Mouse (Mus musculus) limb, embryonic 15.5 days (tissue): Measurements from ENCODE around the gene Mrps21. TPM values are rescaled to one million over a fixed set of nuclear protein-coding genes. Genes with fewer than 3 reads are reported as not detected.

Experiments
- ATAC-seq: fragments of 200-750 bp; cut with Nextera tagmentation; 2 replicates; pipeline ENCODE4 v1.8.0; 2017; ENCODE audit warnings: low read depth, moderate TSS enrichment; ENCODE audit not compliant: insufficient number of reproducible peaks, low FRiP score, low TSS enrichment
- H3K27ac ChIP-seq: fragments of 300-500 bp; sonication (generic); 2 replicates; pipeline ENCODE4 v1.5.1; 2015; ENCODE audit warnings: moderate library complexity, mild to moderate bottlenecking, inconsistent platforms
- H3K27me3 ChIP-seq: fragments of 300-500 bp; sonication (generic); 2 replicates; pipeline ENCODE4 v1.6.1; 2015; ENCODE audit warnings: inconsistent platforms
- H3K36me3 ChIP-seq: fragments of 300-500 bp; sonication (generic); 2 replicates; pipeline ENCODE4 v1.6.1; 2015; ENCODE audit warnings: inconsistent platforms
- H3K4me1 ChIP-seq: fragments of 300-500 bp; sonication (generic); 2 replicates; pipeline ENCODE4 v1.6.1; 2015; ENCODE audit warnings: inconsistent platforms
- H3K4me2 ChIP-seq: fragments of 300-500 bp; sonication (generic); 2 replicates; pipeline ENCODE4 v1.6.1; 2015; ENCODE audit warnings: mild to moderate bottlenecking, inconsistent platforms
- H3K4me3 ChIP-seq: fragments of 300-500 bp; sonication (generic); 2 replicates; pipeline ENCODE4 v1.5.1; 2015; ENCODE audit warnings: mild to moderate bottlenecking, inconsistent platforms
- H3K9ac ChIP-seq: fragments of 300-500 bp; sonication (generic); 2 replicates; pipeline ENCODE4 v1.6.1; 2015; ENCODE audit warnings: inconsistent platforms
- H3K9me3 ChIP-seq: fragments of 300-500 bp; sonication (generic); 2 replicates; pipeline ENCODE4 v1.6.1; 2016; ENCODE audit warnings: inconsistent platforms
- WGBS: fragments of 180-500 bp; shearing (Covaris S2); methylation state at CpG from one replicate; pipeline ENCODE4 v1.1.7; 2015; 5-methylcytosine and 5-hydroxymethylcytosine counted together
- polyA plus RNA-seq: library from polyadenylated mRNA; unstranded; fragments of >200 nt; fragmentation: Nextera tagmentation; extraction: Ambion mirVana; gene quantifications from 2 replicates; pipeline ENCODE4 v1.2.1, GENCODE M21; 2015

Gene Mrps21
- polyA plus RNA-seq, 1 experiment from 2014 or later: 300 TPM

DNA sequence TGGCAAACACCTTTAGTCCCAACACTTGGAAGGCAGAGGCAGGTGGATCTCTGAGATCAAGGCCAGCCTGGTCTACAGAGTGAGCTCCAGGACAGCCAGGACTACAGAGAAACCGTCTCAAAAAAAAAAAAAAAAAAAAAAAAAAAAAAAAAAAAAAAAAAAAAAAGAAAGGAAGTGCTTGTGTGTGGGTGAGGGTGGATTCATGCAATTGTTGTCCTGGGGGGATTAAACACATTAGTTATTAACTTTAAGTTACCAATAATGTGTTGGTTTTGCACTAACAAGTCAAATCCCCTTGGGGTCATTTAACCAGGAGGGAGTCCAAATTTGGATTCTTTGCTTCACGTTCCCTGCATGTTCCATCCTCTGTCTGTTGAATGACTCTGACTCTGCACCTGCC is 45.0 kb downstream of the Mrps21 start:
- no peak overlapping the region for H3K27ac ChIP-seq
- no peak overlapping the region for H3K4me2 ChIP-seq
- no peak overlapping the region for H3K4me3 ChIP-seq
- H3K4me1 ChIP-seq: no peaks in the 10 kb centered on the region
- no peaks in the 10 kb centered on the region for H3K27me3 ChIP-seq
- ATAC-seq: no peak
- 58% methylated on average over 2 of the region's 2 CpGs for WGBS
- H3K36me3 ChIP-seq: peaks cover 34% of the 10 kb centered on the region
- no peaks in the 10 kb centered on the region for H3K9me3 ChIP-seq
- no peak overlapping the region for H3K9ac ChIP-seq

DNA sequence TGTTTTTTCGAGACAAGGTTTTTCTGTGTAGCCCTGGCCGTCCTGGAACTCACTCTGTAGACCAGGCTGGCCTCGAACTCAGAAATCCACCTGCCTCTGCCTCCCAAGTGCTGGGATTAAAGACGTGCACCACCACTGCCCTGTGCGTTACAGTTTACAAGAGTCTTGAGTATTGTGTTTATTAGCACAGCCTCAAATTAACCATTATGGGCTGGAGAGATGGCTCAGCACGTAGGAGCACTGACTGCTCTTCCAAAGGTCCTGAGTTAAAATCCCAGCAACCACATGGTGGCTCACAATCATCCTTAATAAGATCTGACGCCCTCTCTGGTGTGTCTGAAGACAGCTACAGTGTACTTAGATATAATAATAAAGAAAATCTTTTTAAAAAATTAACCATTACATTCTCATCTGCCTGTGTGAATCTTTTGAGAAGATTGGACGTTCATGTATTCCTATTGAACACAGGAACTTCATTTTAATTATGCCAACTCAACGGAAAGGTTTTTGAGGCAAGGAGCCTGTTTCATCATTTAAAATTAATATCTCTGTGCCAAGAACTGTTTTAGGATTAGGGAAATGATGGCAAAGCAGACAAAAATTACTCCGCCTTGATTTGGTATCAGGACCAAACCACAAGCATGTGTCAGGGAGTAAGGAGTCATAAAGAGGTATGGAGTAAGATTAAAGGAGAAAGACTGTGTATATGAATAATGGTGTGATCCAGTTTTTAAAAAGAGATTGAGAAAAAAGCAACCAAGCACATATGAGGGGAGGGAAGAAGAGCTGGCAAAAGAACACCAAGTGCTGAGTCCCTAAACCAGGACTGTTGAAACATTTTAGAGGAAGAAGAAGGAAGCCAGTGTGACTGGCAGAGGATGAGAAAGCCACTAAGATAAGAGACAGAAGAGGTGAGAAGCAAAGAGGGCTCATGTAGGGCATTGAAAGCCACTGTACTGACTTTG is 51.0 kb downstream of the Mrps21 start:
- 31% methylated on average over 10 of the region's 10 CpGs for WGBS
- H3K4me2 ChIP-seq: peak overlapping the region; percentile 49
- peak overlapping the region; percentile 58; the same call in 1 of the 2 replicates for H3K9ac ChIP-seq
- no peak for ATAC-seq
- H3K27ac ChIP-seq: peak overlapping the region; percentile 100
- no peaks in the 10 kb centered on the region for H3K9me3 ChIP-seq
- peaks cover 9% of the 10 kb centered on the region for H3K4me1 ChIP-seq
- peak overlapping the region; percentile 73 for H3K4me3 ChIP-seq
- no peaks in the 10 kb centered on the region for H3K27me3 ChIP-seq
- H3K36me3 ChIP-seq: no peaks in the 10 kb centered on the region

DNA sequence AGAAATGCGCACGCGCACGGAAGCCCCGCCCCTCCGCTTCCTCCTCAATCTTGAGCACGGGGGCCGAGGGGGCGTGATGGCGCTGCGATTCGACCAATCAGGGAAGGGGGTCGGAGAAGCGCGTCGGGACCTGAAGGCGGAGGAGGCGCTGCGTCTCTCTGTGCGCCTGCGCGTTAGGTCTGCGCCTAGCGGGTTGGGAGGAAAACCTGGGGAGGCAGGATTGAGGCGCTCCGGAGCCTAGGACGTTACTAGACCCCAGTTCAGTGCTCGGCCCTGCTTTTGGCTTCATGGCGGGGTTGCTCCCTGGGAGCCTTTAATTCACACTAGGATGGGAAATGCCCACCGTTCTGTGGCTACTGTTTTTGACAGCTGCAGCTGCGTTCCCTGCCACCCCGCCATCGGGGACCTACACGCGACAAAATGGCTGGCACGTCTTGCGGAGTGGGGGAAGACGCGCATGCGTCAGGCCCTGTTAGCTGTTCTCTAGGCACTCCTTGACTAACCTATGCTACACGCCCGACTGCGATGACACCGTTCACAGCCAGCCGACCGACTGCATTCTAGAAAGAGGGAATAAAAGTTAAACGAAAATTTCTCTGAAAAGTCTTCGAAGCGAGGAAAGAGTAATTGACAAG is 51.9 kb downstream of the Mrps21 start:
- H3K36me3 ChIP-seq: no peaks in the 10 kb centered on the region
- H3K4me2 ChIP-seq: peak overlapping the region; percentile 49
- H3K4me1 ChIP-seq: peaks cover 9% of the 10 kb centered on the region
- peak overlapping the region; percentile 100 for H3K27ac ChIP-seq
- peak overlapping the region; percentile 73 for H3K4me3 ChIP-seq
- H3K27me3 ChIP-seq: no peaks in the 10 kb centered on the region
- peak; percentile 96 for ATAC-seq
- no peaks in the 10 kb centered on the region for H3K9me3 ChIP-seq
- WGBS: under 1% methylated on average over 49 of the region's 49 CpGs
- H3K9ac ChIP-seq: peak overlapping the region; percentile 58

DNA sequence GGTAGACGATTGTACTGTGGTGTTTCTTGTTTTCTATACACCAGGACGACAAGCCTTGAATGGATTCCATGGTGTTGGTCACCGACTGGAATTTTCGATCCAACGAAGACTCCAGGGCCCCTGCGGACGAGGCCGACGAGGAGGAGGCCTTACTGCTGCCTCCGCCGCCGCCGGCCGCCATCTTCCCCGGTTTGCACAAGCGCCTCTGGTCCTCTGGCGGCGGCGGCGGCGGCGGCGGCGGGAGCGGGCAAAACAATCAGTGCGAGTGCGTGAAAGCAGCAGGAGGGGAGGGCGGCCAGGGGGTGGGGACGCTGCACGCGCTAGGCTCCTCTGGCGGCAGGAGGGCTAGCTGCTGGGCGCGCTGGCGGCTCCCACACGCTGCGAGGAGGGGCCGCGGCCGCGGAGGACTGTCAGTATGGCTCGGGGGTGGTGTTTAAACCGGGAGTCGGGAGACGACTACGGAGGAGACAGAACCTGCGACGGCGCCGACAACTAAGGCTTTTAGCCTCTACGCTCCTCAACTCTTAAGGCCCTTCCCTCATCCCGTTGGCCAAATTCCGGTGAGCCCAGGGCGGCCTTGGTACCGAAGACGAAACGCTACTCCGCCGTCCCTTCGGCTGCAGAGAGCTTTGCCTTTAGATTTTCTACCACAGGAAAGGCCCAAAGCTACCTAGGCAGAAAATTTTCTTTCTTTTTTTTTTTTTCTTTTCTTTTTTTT is 52.6 kb downstream of the Mrps21 start, which contains the start of gene Rprd2:
TSS of gene Rprd2 (minus strand) at position 293 of the 718 bp plus-strand sequence.
- no peaks in the 10 kb centered on the region for H3K27me3 ChIP-seq
- under 1% methylated on average over 56 of the region's 60 CpGs for WGBS
- H3K27ac ChIP-seq: peak within 1 kb of the TSS; percentile 100
- H3K9me3 ChIP-seq: no peaks in the 10 kb centered on the region
- peak within 1 kb of the TSS; percentile 73 for H3K4me3 ChIP-seq
- H3K36me3 ChIP-seq: no peaks in the 10 kb centered on the region
- ATAC-seq: peak; percentile 50; the same call in 1 of the 2 replicates
- H3K4me1 ChIP-seq: peaks cover 9% of the 10 kb centered on the region
- peak within 1 kb of the TSS; percentile 77 for H3K9ac ChIP-seq
- peak within 1 kb of the TSS; percentile 49 for H3K4me2 ChIP-seq

DNA sequence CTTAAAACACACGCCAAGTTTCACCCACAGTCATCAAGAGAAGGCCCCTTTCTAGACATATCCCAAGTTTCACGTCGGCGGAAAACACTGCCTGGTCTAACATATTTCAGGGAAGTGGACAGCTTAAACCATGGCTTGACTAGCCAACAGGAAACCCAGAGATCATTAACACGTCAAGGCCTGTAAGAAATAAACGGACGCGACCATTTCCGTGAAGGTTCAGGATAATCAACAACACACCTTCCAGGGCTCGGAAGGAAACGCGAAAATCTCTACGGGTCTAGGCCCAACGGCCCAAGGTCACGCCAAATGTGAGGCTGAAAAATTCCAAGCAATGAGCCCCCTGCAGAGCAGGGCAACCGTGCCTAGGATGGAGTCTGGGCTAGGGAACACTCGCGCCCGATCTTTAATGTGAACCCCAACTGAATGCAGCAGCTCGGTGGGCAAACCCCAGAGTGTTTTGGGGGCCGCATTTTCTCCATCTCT is 53.2 kb downstream of the Mrps21 start:
- no peaks in the 10 kb centered on the region for H3K36me3 ChIP-seq
- ATAC-seq: no peak

DNA sequence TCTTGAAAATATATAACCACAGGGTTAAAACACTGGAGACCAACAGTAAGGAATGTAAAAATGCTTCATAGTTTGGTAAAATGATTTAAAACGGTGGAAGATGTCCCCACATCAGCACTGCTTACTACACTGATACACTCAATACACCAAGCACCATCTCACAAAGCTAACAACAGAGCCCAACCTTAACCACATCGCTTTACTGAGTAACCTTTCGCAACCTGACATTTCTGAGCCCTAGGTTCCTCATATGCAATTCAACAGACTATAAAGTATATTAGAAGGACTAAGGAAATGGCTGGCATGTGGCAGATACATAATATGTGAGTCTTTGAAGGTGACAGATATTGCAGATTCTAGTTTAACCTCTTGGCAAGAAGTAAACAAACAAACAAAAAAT is 54.6 kb downstream of the Mrps21 start:
- Histone ChIP-seq H3K9me3 (no peaks in the 10 kb centered on the region), H3K27ac (no peak overlapping the region), H3K9ac (no peak overlapping the region), H3K4me3 (no peak overlapping the region), H3K36me3 (no peaks in the 10 kb centered on the region; the same call in 1 of the 2 replicates), H3K4me2 (peak overlapping the region; percentile 49; the same call in 1 of the 2 replicates), H3K4me1 (peaks cover 9% of the 10 kb centered on the region), H3K27me3 (no peaks in the 10 kb centered on the region)
- 85% methylated on average over 3 of the region's 3 CpGs for WGBS
- ATAC-seq: no peak

More for the DNA sequence above, 53.2 kb downstream of the Mrps21 start:
- Histone ChIP-seq H3K27me3 (no peaks in the 10 kb centered on the region), H3K9me3 (no peaks in the 10 kb centered on the region), H3K9ac (peak overlapping the region; percentile 77), H3K4me2 (peak overlapping the region; percentile 49), H3K27ac (peak overlapping the region; percentile 100), H3K4me3 (peak overlapping the region; percentile 73), H3K4me1 (peaks cover 9% of the 10 kb centered on the region)
- WGBS: under 1% methylated on average over 21 of the region's 21 CpGs

Other genes starting within 250 kb of the Mrps21 start
- 73.4 and 74.7 TPM in 2 replicates for gene Ensa, start 246.5 kb downstream of the Mrps21 start, polyA plus RNA-seq
- gene Mcl1, start 212.7 kb downstream of the Mrps21 start, polyA plus RNA-seq: 35.2 and 46.1 TPM in 2 replicates
- 5.4 and 11.2 TPM in 2 replicates for gene Adamtsl4, start 183.6 kb downstream of the Mrps21 start, polyA plus RNA-seq
- gene Ecm1, start 131.9 kb downstream of the Mrps21 start, polyA plus RNA-seq: 23.7 and 35.8 TPM in 2 replicates
- gene Tars2, start 111.3 kb downstream of the Mrps21 start, polyA plus RNA-seq: 39.8 and 40.4 TPM in 2 replicates
- 19.3 and 19.6 TPM in 2 replicates for gene Rprd2, start 52.7 kb downstream of the Mrps21 start, polyA plus RNA-seq
- 41.2 and 46.1 TPM in 2 replicates for gene Prpf3, start 15.6 kb downstream of the Mrps21 start, polyA plus RNA-seq
- 11.9 and 13.6 TPM in 2 replicates for gene Ciart, start 10.7 kb upstream of the Mrps21 start, polyA plus RNA-seq
- gene BC028528, start 20.5 kb upstream of the Mrps21 start, polyA plus RNA-seq: 24.9 and 26.4 TPM in 2 replicates
- 30.2 and 35.9 TPM in 2 replicates for gene Aph1a, start 22.4 kb upstream of the Mrps21 start, polyA plus RNA-seq
- 5.6 and 8.9 TPM in 2 replicates for gene Car14, start 33.2 kb upstream of the Mrps21 start, polyA plus RNA-seq
- 167 and 177 TPM in 2 replicates for gene Anp32e, start 57.7 kb upstream of the Mrps21 start, polyA plus RNA-seq
- 35.2 and 39.2 TPM in 2 replicates for gene Plekho1, start 124.5 kb upstream of the Mrps21 start, polyA plus RNA-seq
- 35.8 and 37.0 TPM in 2 replicates for gene Vps45, start 186.9 kb upstream of the Mrps21 start, polyA plus RNA-seq
- gene Otud7b, start 233.0 kb upstream of the Mrps21 start, polyA plus RNA-seq: 21.0 and 24.7 TPM in 2 replicates